Mouse (Mus musculus) kidney, adult 2 months (tissue): ENCODE results near the gene Cdc37l1. TPM values are rescaled to one million over a fixed set of nuclear protein-coding genes. Genes with fewer than 3 reads are reported as not detected.
"Not testable (repeated sequence)": the region's sequence is repeated elsewhere in the genome, so short reads cannot be mapped to it uniquely, and the experiment has no call there.

Experiments
- DNase-seq: peaks from one replicate; pipeline ENCODE4 v3.0.0; 2021
- H3K27ac ChIP-seq: fragments of 200-500 bp; 2 replicates; pipeline ENCODE4 v1.5.1; 2012; ENCODE audit warnings: low read depth, low read length, control low read depth, inconsistent platforms; ENCODE audit not compliant: insufficient read depth
- H3K27me3 ChIP-seq: fragments of 200-500 bp; replicated peaks from 2 replicates; pipeline ENCODE4 v1.6.1; 2012; ENCODE audit warnings: mild to moderate bottlenecking, moderate library complexity, low read length, inconsistent platforms; ENCODE audit not compliant: control insufficient read depth, insufficient read depth
- H3K36me3 ChIP-seq: fragments of 200-500 bp; 2 replicates; pipeline ENCODE4 v1.6.1; 2012; ENCODE audit warnings: mild to moderate bottlenecking, moderate library complexity, low read length, inconsistent platforms; ENCODE audit not compliant: control insufficient read depth, insufficient read depth
- H3K4me1 ChIP-seq: fragments of 200-500 bp; 2 replicates; pipeline ENCODE4 v1.6.1; 2011; ENCODE audit warnings: low read length; ENCODE audit not compliant: control insufficient read depth, insufficient read depth
- H3K4me3 ChIP-seq: fragments of 200-500 bp; 2 replicates; pipeline ENCODE4 v1.5.1; 2011; ENCODE audit warnings: mild to moderate bottlenecking, low read depth, low read length, control low read depth; ENCODE audit not compliant: insufficient read depth
- CTCF ChIP-seq: fragments of 200-500 bp; conservative IDR thresholded peaks from 2 replicates; pipeline ENCODE4 v1.5.1; 2011; ENCODE audit warnings: low read depth, mild to moderate bottlenecking, control low read depth, low read length, moderate library complexity, mixed read lengths; ENCODE audit not compliant: insufficient read depth, insufficient read length
- POLR2A ChIP-seq: fragments of 200-500 bp; IDR thresholded peaks from one replicate; pipeline ENCODE4 v1.6.1; 2011; ENCODE audit warnings: low read depth, low read length, control low read depth
- WGBS: fragments of 180-500 bp; shearing (Covaris S2); methylation state at CpG from one replicate; pipeline ENCODE4 v1.1.7; 2018; 5-methylcytosine and 5-hydroxymethylcytosine counted together
- polyA plus RNA-seq: library from polyadenylated mRNA; depleted of rRNA; stranded (reverse); fragments of >200 nt; gene quantifications from 2 replicates; pipeline ENCODE4 v1.2.3, GENCODE M21; 2012

Cdc37l1 gene
- polyA plus RNA-seq, 1 experiment = 15.6 TPM

DNA sequence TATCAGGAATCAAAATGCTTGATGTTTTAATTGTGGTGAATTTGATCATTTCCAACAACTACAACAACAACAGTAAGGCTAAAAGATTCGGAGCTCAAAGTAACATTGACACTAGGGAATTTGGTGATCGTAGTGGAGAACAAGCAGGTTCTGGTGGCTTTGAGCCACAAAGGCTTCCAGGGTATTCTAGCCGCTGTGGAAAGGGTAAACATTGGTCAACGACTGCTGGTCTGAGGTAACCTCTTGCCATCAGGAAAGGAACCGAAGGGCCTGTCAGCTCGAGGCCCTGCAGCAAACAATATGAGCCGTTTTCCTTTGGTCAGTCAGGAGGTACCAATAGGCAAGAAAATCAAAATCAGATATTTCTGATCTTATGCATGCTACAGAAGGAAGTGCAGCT, 7.5 kb upstream of the Cdc37l1 start:
- Histone ChIP-seq H3K27ac (no peak overlapping the region), H3K4me3 (no peak overlapping the region), H3K4me1 (no peaks in the 10 kb centered on the region), H3K36me3 (no peaks in the 10 kb centered on the region), H3K27me3 (no peaks in the 10 kb centered on the region)
- 77% methylated on average over 7 of the region's 7 CpGs for WGBS
- TF ChIP-seq POLR2A (no peak), CTCF (no peak)
- no peak for DNase-seq

DNA sequence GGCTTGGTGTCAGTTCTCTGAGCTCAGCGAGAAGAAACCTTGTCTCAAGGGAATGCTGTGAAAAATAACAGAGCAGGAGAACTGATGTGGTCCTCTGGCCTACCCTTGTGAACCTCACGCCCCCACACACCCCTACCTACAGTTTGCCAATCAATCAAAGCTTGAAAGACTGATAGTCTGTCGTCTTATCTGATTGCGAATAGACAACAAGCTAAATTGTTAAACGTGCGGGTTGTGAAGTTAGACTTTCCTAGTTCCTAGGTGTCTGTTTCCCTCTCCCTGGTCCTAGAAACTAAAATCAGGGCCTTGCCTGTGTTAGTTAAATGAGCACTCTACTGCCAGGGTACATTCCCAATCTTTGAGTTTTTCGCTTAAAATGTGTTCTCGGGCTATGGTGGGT, 637 bp upstream of the Cdc37l1 start:
- DNase-seq = no peak
- peaks cover 3% of the 10 kb centered on the region; the same call in 1 of the 2 replicates for H3K4me1 ChIP-seq
- peak overlapping the region; percentile 95 for H3K27ac ChIP-seq
- 64% methylated on average over 8 of the region's 8 CpGs for WGBS
- TF ChIP-seq CTCF (no peak), POLR2A (no peak)
- H3K27me3 ChIP-seq = no peaks in the 10 kb centered on the region
- H3K4me3 ChIP-seq = no peak overlapping the region; the same call in 1 of the 2 replicates
- H3K36me3 ChIP-seq = no peaks in the 10 kb centered on the region

GRCm38 (mm10) chr19:28990590-28991221, 554 bp downstream of the Cdc37l1 start:
- DNase-seq = peak; percentile 53
- under 1% methylated on average over 41 of the region's 41 CpGs for WGBS
- peak overlapping the region; percentile 76 for H3K27ac ChIP-seq
- 0 out of 2 replicates have a peak, but pooled peaks cover 5% of the 10 kb centered on the region for H3K36me3 ChIP-seq
- H3K27me3 ChIP-seq = no peaks in the 10 kb centered on the region
- peak overlapping the region; percentile 68 for H3K4me3 ChIP-seq
- peaks cover 3% of the 10 kb centered on the region; the same call in 1 of the 2 replicates for H3K4me1 ChIP-seq
- TF ChIP-seq POLR2A = no peak
- no peak for TF ChIP-seq CTCF

- 46% methylated on average over 5 of the region's 5 CpGs for WGBS
- Histone ChIP-seq H3K4me1 (peaks cover 3% of the 10 kb centered on the region; the same call in 1 of the 2 replicates), H3K27me3 (no peaks in the 10 kb centered on the region), H3K36me3 (0 out of 2 replicates have a peak, but pooled peaks cover 5% of the 10 kb centered on the region), H3K27ac (peak overlapping the region; percentile 76; the same call in 1 of the 2 replicates), H3K4me3 (peak overlapping the region; percentile 68)
- peak; percentile 36 for DNase-seq
- TF ChIP-seq POLR2A (no peak), CTCF (no peak)
Measured at GRCm38 (mm10) chr19:28991391-28991790, 1.2 kb downstream of the Cdc37l1 start.

DNA sequence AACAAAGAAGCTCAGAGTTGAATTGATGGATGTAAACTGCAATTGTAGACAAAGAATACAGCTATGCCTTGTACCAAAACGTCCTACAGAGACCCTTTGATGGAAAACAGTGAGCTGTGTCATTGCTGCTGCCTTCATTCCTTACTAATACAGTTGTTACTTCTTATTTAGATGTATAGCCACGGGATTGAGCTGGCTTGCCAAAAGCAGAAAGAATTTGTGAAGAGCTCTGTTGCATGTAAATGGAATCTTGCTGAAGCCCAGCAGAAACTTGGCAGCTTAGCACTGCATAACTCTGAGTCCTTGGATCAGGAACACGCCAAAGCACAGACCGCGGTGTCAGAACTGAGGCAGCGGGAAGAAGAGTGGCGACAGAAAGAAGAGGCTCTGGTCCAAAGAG, 4.7 kb downstream of the Cdc37l1 start:
- no peak overlapping the region for H3K4me3 ChIP-seq
- 69% methylated on average over 7 of the region's 7 CpGs for WGBS
- no peaks in the 10 kb centered on the region for H3K27me3 ChIP-seq
- H3K27ac ChIP-seq = no peak overlapping the region
- TF ChIP-seq CTCF = no peak
- no peak for TF ChIP-seq POLR2A
- peaks cover 6% of the 10 kb centered on the region; the same call in 1 of the 2 replicates for H3K36me3 ChIP-seq
- DNase-seq = peak; percentile 14
- peaks cover 3% of the 10 kb centered on the region; the same call in 1 of the 2 replicates for H3K4me1 ChIP-seq

DNA sequence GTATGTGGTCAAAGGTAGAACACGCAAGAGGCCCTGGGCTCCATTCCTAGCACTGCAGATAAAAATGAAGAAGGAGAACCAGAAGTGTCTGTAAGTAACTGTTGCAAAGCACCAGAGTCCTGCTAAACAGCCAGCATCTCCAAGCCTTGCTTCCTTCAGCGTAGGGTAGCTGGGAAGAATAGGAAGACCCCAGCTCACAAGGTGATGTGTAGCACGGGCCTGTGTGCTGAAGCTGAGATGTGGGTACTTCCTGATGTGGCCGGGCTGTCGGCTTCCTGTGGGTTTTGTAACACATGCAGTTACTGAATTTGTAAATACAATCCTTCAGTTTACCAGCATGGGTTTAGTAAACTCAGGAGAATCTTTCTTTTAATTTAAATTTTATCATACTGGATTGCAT, 5.2 kb downstream of the Cdc37l1 start:
- H3K27ac ChIP-seq = no peak overlapping the region
- peaks cover 3% of the 10 kb centered on the region; the same call in 1 of the 2 replicates for H3K4me1 ChIP-seq
- 79% methylated on average over 5 of the region's 5 CpGs for WGBS
- H3K27me3 ChIP-seq = no peaks in the 10 kb centered on the region
- peaks cover 7% of the 10 kb centered on the region; the same call in 1 of the 2 replicates for H3K36me3 ChIP-seq
- no peak for DNase-seq
- no peak for TF ChIP-seq CTCF
- H3K4me3 ChIP-seq = no peak overlapping the region

DNA sequence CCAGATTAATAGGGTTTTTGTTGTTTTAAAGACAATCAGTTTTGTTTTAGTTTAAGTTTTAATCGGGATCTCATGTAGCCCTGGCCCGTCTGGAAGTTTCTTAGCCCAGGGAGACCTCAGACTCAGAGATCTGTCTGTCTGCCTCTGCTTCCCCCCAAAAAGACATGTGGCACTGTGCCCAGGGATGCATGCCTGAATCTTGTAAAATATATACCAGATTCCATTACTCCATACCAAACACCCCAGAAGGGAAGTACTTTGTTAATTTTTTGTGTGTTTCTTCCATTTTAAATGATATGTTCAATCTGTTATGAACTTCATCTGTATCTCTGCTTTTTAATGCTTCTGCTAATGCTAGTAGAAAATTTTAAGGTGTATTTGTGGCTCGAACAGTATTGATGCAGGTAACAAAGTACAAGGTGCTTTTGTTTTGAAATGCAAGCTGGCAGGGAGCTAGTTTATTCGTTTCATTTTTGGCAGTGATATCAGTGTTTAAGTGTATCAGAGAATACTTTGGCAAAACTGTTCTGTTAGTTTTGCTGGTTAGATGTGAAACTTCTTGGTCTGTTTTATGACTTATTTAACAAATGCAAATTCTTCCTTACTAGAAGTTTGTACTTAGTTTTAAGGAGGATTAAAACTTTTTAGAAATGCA, 8.0 kb downstream of the Cdc37l1 start:
- 60% methylated on average over 4 of the region's 4 CpGs for WGBS
- Histone ChIP-seq H3K4me3 (no peak overlapping the region), H3K36me3 (peaks cover 8% of the 10 kb centered on the region; the same call in 1 of the 2 replicates)

GRCm38 (mm10) chr19:29000321-29000720, 10.2 kb downstream of the Cdc37l1 start:
- not testable (repeated sequence) for H3K27me3 ChIP-seq, H3K36me3 ChIP-seq, DNase-seq, H3K27ac ChIP-seq, H3K4me1 ChIP-seq, H3K4me3 ChIP-seq
- WGBS = 98% methylated on average over 16 of the region's 16 CpGs

More for the DNA sequence above, 8.0 kb downstream of the Cdc37l1 start:
- Histone ChIP-seq H3K27me3 (no peaks in the 10 kb centered on the region), H3K27ac (no peak overlapping the region), H3K4me1 (no peaks in the 10 kb centered on the region)
- no peak for DNase-seq
- TF ChIP-seq POLR2A (no peak), CTCF (no peak)
